Mouse (Mus musculus) liver, embryonic 14.5 days (tissue): ENCODE data around the gene Gnptab.

Experiments used
- CTCF ChIP-seq: IDR thresholded peaks from 2 replicates; pipeline ENCODE4 v1.5.1; 2016; ENCODE audit warnings: antibody characterized with exemption, low read depth, control low read depth
- EP300 ChIP-seq: IDR thresholded peaks from 2 replicates; pipeline ENCODE4 v1.6.1; 2016; ENCODE audit warnings: antibody characterized with exemption, low read depth

DNA sequence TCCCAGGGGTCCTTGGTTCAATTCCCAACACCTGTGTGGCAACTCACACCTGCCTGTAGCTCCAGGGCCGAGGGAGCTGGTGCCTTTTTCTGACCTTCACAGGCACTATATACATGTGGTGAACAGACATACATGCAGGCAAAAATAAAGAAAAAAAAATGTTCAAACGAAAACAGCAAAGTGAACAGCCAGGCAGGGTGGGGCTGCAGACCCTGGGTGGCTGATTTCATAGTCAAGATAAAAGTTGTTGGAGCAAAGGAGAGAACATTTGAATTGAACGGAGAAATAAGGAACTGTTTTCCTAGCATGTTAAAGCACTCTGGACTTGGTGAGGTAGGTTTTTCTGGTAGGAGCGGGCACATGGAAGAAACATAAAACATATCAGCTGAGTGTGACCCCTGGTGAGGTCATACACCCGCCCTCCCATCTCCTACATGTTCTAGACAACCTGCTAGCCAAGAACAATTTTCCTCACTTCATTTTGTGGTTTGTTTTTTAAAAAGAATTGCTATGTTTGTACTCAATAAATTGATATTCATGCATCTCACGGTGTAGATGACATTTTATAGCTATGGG is 19.8 kb downstream of the Gnptab start:
- TF ChIP-seq CTCF = no peak
- TF ChIP-seq EP300 = no peak
